Mouse (Mus musculus) splenic B cell, adult 2 months (primary cell): ENCODE data around the gene Ifna15.

ENCODE experiments used
- DNase-seq: peaks from one replicate; pipeline ENCODE4 v3.0.0-alpha.2; 2011; ENCODE audit warnings: low read depth, low spot score
- H3K27me3 ChIP-seq: 2 replicates; pipeline ENCODE4 v1.6.1; 2012; ENCODE audit warnings: mild to moderate bottlenecking, low read length, moderate library complexity, mixed read lengths; ENCODE audit not compliant: control insufficient read depth, poor library complexity, insufficient read depth, severe bottlenecking
- H3K36me3 ChIP-seq: 2 replicates; pipeline ENCODE4 v1.6.1; 2012; ENCODE audit warnings: mild to moderate bottlenecking, low read length, moderate library complexity, mixed read lengths; ENCODE audit not compliant: control insufficient read depth, poor library complexity, insufficient read depth, severe bottlenecking

The Ifna15 gene

GRCm38 (mm10) chr4:88526379-88527049, 31.5 kb downstream of the Ifna15 start:
- no peak for DNase-seq
- H3K36me3 ChIP-seq, result no peaks in the 10 kb centered on the region

GRCm38 (mm10) chr4:88525393-88525792, 32.7 kb downstream of the Ifna15 start:
- Histone ChIP-seq H3K27me3 (no peaks in the 10 kb centered on the region), H3K36me3 (no peaks in the 10 kb centered on the region)
- DNase-seq, result no peak

More at GRCm38 (mm10) chr4:88526379-88527049, 31.5 kb downstream of the Ifna15 start:
- H3K27me3 ChIP-seq, result no peaks in the 10 kb centered on the region

GRCm38 (mm10) chr4:88523241-88523640, 34.8 kb downstream of the Ifna15 start:
- no peak for DNase-seq
- no peaks in the 10 kb centered on the region for H3K27me3 ChIP-seq
- H3K36me3 ChIP-seq, result no peaks in the 10 kb centered on the region

- H3K36me3 ChIP-seq, result no peaks in the 10 kb centered on the region
- no peaks in the 10 kb centered on the region for H3K27me3 ChIP-seq
- DNase-seq, result no peak
Measured at GRCm38 (mm10) chr4:88522674-88523073, 35.4 kb downstream of the Ifna15 start, which contains the start of gene Ifnb1. Gene Ifnb1 (minus strand): TSS chr4:88522774.

DNA sequence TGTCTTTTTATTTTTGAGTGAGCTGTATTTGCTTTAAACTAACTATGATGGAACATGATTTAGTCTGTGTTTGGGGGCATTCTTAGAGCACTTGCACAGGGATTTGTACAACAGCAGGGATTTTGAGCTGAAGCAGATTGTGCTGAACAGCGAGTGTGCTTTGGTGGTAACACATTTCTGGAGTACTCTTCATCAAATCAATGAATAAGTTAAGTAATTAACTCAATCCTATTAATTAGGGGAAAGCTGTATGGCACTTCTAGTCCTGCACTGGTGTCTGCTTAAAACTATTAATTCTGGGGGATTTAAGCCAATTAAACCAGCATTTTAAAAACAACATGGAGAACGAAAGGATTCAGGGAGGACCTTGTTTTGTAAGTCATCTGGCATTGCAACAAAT, 40.1 kb downstream of the Ifna15 start:
- Histone ChIP-seq H3K36me3 (no peaks in the 10 kb centered on the region), H3K27me3 (no peaks in the 10 kb centered on the region)
- no peak for DNase-seq

DNA sequence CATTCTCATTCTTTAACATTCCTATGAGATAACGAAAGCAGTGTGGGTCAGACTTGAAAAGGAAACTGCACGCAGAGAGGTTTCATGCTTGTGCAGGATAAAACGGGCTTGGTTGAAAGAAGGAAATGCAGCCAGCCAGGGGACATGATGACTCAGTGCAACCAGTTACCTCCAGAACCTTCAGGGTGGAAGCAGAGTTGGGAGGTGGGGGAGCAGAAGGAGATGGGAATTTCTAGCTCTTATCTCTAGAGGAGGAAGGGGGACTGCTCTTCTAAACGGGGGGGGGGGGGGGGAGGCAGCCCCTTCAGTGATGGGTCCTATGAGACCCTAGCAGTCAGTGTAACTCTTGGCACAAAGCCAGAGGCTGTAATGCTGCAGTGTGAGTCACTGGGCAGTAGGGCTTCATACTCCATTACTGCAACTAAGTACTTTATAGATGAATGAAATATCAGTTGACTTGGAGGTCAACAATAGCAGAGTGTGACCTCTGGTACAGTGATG, 42.3 kb downstream of the Ifna15 start:
- DNase-seq, result peak; percentile 6

GRCm38 (mm10) chr4:88515250-88515649, 42.8 kb downstream of the Ifna15 start:
- Histone ChIP-seq H3K27me3 (no peaks in the 10 kb centered on the region), H3K36me3 (no peaks in the 10 kb centered on the region)
- no peak for DNase-seq

More for the DNA sequence above, 42.3 kb downstream of the Ifna15 start:
- Histone ChIP-seq H3K36me3 (no peaks in the 10 kb centered on the region), H3K27me3 (no peaks in the 10 kb centered on the region)

- DNase-seq, result peak; percentile 50
- Histone ChIP-seq H3K27me3 (no peaks in the 10 kb centered on the region), H3K36me3 (no peaks in the 10 kb centered on the region)
Measured at GRCm38 (mm10) chr4:88514403-88514802, 43.6 kb downstream of the Ifna15 start.

GRCm38 (mm10) chr4:88513743-88514142, 44.3 kb downstream of the Ifna15 start:
- no peaks in the 10 kb centered on the region for H3K27me3 ChIP-seq
- no peak for DNase-seq
- H3K36me3 ChIP-seq, result no peaks in the 10 kb centered on the region
